Comparison of ENCODE assay signal across 10 mouse cellular contexts in the genomic region with DNA sequence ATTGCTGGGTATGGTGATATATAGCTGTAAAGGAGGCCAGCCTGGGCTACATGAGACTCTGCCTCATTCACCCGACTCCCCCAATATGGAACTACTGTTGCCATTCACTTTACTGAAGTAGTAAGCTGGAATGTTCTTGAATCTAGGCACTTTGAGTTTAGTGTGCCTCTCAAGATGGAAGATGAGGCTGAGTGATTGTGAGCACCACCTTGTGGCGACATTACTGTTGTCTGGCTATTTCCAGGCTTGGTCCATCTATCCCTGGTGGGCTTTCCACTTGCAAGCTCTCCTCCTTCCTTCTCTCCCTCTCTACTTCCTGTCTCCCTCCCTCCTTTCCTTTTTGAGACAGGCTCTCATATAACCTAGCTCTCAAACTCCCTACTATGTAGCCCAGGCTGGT. TPM values are rescaled to one million over a fixed set of nuclear protein-coding genes. Genes with fewer than 3 reads are reported as not detected.
DNase-seq lines count a peak whose midpoint lies in the region; ATAC-seq and TF ChIP-seq lines count a peak whose summit lies in the region.
"Had no signal": no experiment of that assay in that cellular context is flagged by ENCODE, and none has a peak within 500 bp of the region (broad histone marks: within the 10 kb centered on the region; RNA-seq: fewer than 3 reads in every experiment).

No protein-coding gene starts in this region.

- H3K36me3 ChIP-seq in CH12.LX (replicated peaks in 1 of 2; ENCODE audit: control insufficient read depth in 1 of 2, insufficient read depth in 1 of 2, low read length in 1 of 2): peaks cover 78 to 94% of the 10 kb centered on the region in 2 experiments

- TF ChIP-seq EP300 in CH12.LX (IDR thresholded peaks at IDR 0.05; ENCODE audit: low read length): no peak

- no peak overlapping the region for H3K27ac ChIP-seq in CH12.LX (ENCODE audit: insufficient read depth, low read depth)

- peak; percentile 89 for TF ChIP-seq RAD21 in CH12.LX (IDR thresholded peaks at IDR 0.05; ENCODE audit: low read depth, low read length)

- H3K4me1 ChIP-seq in CH12.LX (ENCODE audit: control insufficient read depth in 1 of 2, insufficient read depth in 2 of 2): peaks cover 4 to 27% of the 10 kb centered on the region in 2 experiments; a peak in 3 of 4 replicates

- no peaks in the 10 kb centered on the region for H3K9me3 ChIP-seq in CH12.LX (replicated peaks; ENCODE audit: low read length)
- H3K9me3 ChIP-seq: megakaryocyte, embryonic 14.5 days had no signal

- no peak overlapping the region for H3K4me3 ChIP-seq in CH12.LX (replicated peaks in 1 of 3; ENCODE audit: low read depth in 2 of 3, low read length in 2 of 3, poor library complexity in 1 of 3)
- H3K4me3 ChIP-seq: megakaryocyte, embryonic 14.5 days had no signal

- DNase-seq in cerebellum, adult 18-20 months: peak; percentile 64 to 74
- no peak for DNase-seq in cerebellum, adult 8-10 months
- DNase-seq in left cerebral cortex, postnatal 14 days (ENCODE audit: low spot score in 2 of 2): peak; percentile 60 to 71
- no peak for DNase-seq in left cerebral cortex, adult 9 months (ENCODE audit: low spot score in 2 of 2)
- peak; percentile 76 for DNase-seq in CH12.LX (ENCODE audit: extremely low read depth)
- DNase-seq in embryo, embryonic 11.5 days (ENCODE audit: low read depth, low spot score): peak; percentile 23
- DNase-seq in lung, postnatal 14 days: peak; percentile 73

- no peak overlapping the region for H3K4me2 ChIP-seq in CH12.LX (ENCODE audit: insufficient read depth, low read depth, poor library complexity, severe bottlenecking)

- no peak for ATAC-seq in erythroid progenitor cell, adult 5-6 weeks (replicated peaks; ENCODE audit: low FRiP score, poor library complexity, severe bottlenecking)

- peak; percentile 78 to 96 for TF ChIP-seq CTCF in CH12.LX (conservative IDR thresholded peaks at IDR 0.05 in 1 of 2, IDR thresholded peaks at IDR 0.05 in 1 of 2; ENCODE audit: low read depth in 2 of 2, low read length in 2 of 2)

- TF ChIP-seq POLR2A in CH12.LX (IDR thresholded peaks at IDR 0.05; ENCODE audit: low read depth, low read length): no peak

- peaks cover 9% of the 10 kb centered on the region for H3K79me2 ChIP-seq in CH12.LX (replicated peaks; ENCODE audit: control insufficient read depth, extremely low read depth, insufficient read depth, poor library complexity, severe bottlenecking)

- no peaks in the 10 kb centered on the region for H3K27me3 ChIP-seq in CH12.LX (replicated peaks)

- intact Hi-C loops in left cerebral cortex, postnatal 14 days (cut with DNase I): no loop called here

- dilution Hi-C loops in CH12.LX (cut with MboI; ENCODE audit: extremely low pct_ligation_motif_present, extremely low pct_unique_long_range_greater_than_20kb, low sequenced_read_pairs): no loop called here

- in situ Hi-C loops in CH12.LX (cut with MboI; ENCODE audit: low pct_ligation_motif_present, low pct_unique_long_range_greater_than_20kb, low sequenced_read_pairs): no loop called here

- no peak overlapping the region for H3K9ac ChIP-seq in CH12.LX (ENCODE audit: insufficient read depth, low read depth)

TF ChIP-seq in CH12.LX, 34 proteins besides CTCF, POLR2A, EP300 and RAD21:
- TF ChIP-seq SMC3 (IDR thresholded peaks at IDR 0.05; ENCODE audit: low read depth, low read length): peak; percentile 99
- no peak for TF ChIP-seq USF2 (conservative IDR thresholded peaks at IDR 0.05; ENCODE audit: low read depth, low read length)
- TF ChIP-seq IRF4 (IDR thresholded peaks at IDR 0.05; ENCODE audit: low read depth, low read length): 0 out of 2 replicates have a peak, but pooled peaks have one; percentile 21
- peak; percentile 88 for TF ChIP-seq ZC3H11A (IDR thresholded peaks at IDR 0.05; ENCODE audit: low read depth, low read length)
TF ChIP-seq in CH12.LX: peak in this region for 3.

RNA-seq across cellular contexts. Expression of a gene that starts 14.0 kb away (rescaled TPM):
- 100 to 1,000 TPM; 132 to 143 TPM for total RNA-seq in left cerebral cortex, postnatal 14 days (2021)
- 35.0 and 36.5 TPM in 2 replicates for total RNA-seq in CH12.LX (2012; rRNA removed)
- total RNA-seq in CH12.LX (2014; rRNA removed): 5.6 and 6.9 TPM in 2 replicates
- 104 and 118 TPM in 2 replicates for polyA plus RNA-seq in CH12.LX (2012; ENCODE audit: insufficient read length, low read depth)
- 33.2 and 49.9 TPM in 2 replicates for total RNA-seq in erythroid progenitor cell, adult 5-6 weeks (2015; ENCODE audit: low replicate concordance)
- total RNA-seq in erythroid progenitor cell, adult 5-6 weeks (2017; ENCODE audit: low replicate concordance): 9.2 and 22.3 TPM in 2 replicates

RNA-seq across cellular contexts. Expression of a gene that starts 23.5 kb away (rescaled TPM):
- total RNA-seq in left cerebral cortex, postnatal 14 days (2021): 1 to 10 TPM; 2.3 TPM
- total RNA-seq in CH12.LX (2012; rRNA removed) (not detected in 2 replicates), CH12.LX (2014; rRNA removed) (not detected in 2 replicates)
- polyA plus RNA-seq in CH12.LX (2012; ENCODE audit: insufficient read length, low read depth): not detected in 2 replicates
- 6.3 TPM in 1 of 2 replicates, not detected in the other for total RNA-seq in erythroid progenitor cell, adult 5-6 weeks (2015; ENCODE audit: low replicate concordance)
- total RNA-seq in erythroid progenitor cell, adult 5-6 weeks (2017; ENCODE audit: low replicate concordance): not detected in 2 replicates
- total RNA-seq: gastrocnemius, postnatal 36 days had no signal

RNA-seq across cellular contexts. Expression of a gene that starts 33.3 kb away (rescaled TPM):
- total RNA-seq in left cerebral cortex, postnatal 14 days (2021): 1 to 10 TPM; 1.0 to 1.2 TPM
- total RNA-seq in CH12.LX (2012; rRNA removed) (not detected in 2 replicates), CH12.LX (2014; rRNA removed) (not detected in 2 replicates)
- polyA plus RNA-seq in CH12.LX (2012; ENCODE audit: insufficient read length, low read depth): not detected in 2 replicates
- total RNA-seq in erythroid progenitor cell, adult 5-6 weeks (2015; ENCODE audit: low replicate concordance): not detected in 2 replicates
- total RNA-seq in erythroid progenitor cell, adult 5-6 weeks (2017; ENCODE audit: low replicate concordance): not detected in 2 replicates
- total RNA-seq: gastrocnemius, postnatal 36 days had no signal

RNA-seq across cellular contexts. Expression of a gene that starts 52.7 kb away (rescaled TPM):
- 10 to 100 TPM; 15.4 TPM for total RNA-seq in left cerebral cortex, postnatal 14 days (2021)
- 31.4 and 33.3 TPM in 2 replicates for total RNA-seq in CH12.LX (2012; rRNA removed)
- total RNA-seq in CH12.LX (2014; rRNA removed): 28.8 and 33.0 TPM in 2 replicates
- polyA plus RNA-seq in CH12.LX (2012; ENCODE audit: insufficient read length, low read depth): 27.0 and 31.6 TPM in 2 replicates
- 1.8 and 3.8 TPM in 2 replicates for total RNA-seq in erythroid progenitor cell, adult 5-6 weeks (2015; ENCODE audit: low replicate concordance)
- total RNA-seq in erythroid progenitor cell, adult 5-6 weeks (2017; ENCODE audit: low replicate concordance): 5.9 and 13.0 TPM in 2 replicates

Comparison
In these comparisons a context has a peak if more than half of its experiments do, and no peak if none do; other contexts are left out.
1. DNase-seq: peak in cerebellum, adult 18-20 months (2 of 2), left cerebral cortex, postnatal 14 days (2 of 2), CH12.LX (single experiment), embryo, embryonic 11.5 days (single experiment) and lung, postnatal 14 days (single experiment); none in cerebellum, adult 8-10 months (single experiment) and left cerebral cortex, adult 9 months (0 of 2).